Mouse (Mus musculus) small intestine, adult 2 months (tissue): ENCODE results near the gene Litaf. TPM values are rescaled to one million over a fixed set of nuclear protein-coding genes. Genes with fewer than 3 reads are reported as not detected.
A peak's percentile ranks its signal among the peaks of the same experiment; 100 is the strongest.
"Not testable (repeated sequence)": the region's sequence is repeated elsewhere in the genome, so short reads cannot be mapped to it uniquely, and the experiment has no call there.

ENCODE experiments used
- H3K27ac ChIP-seq: fragments of 200-500 bp; 2 replicates; pipeline ENCODE4 v1.5.1; 2012; ENCODE audit warnings: low read depth, low read length, control low read depth, inconsistent platforms; ENCODE audit not compliant: insufficient read depth
- H3K27me3 ChIP-seq: fragments of 200-500 bp; 2 replicates; pipeline ENCODE4 v1.6.1; 2012; ENCODE audit warnings: mild to moderate bottlenecking, moderate library complexity, low read length, inconsistent platforms; ENCODE audit not compliant: control insufficient read depth, insufficient read depth
- H3K36me3 ChIP-seq: fragments of 200-500 bp; 2 replicates; pipeline ENCODE4 v1.6.1; 2012; ENCODE audit warnings: mild to moderate bottlenecking, low read length, control low read depth, inconsistent platforms; ENCODE audit not compliant: control insufficient read depth, insufficient read depth
- H3K4me1 ChIP-seq: fragments of 200-500 bp; 2 replicates; pipeline ENCODE4 v1.6.1; 2012; ENCODE audit warnings: low read length, inconsistent platforms, mixed read lengths; ENCODE audit not compliant: control insufficient read depth, insufficient read depth, insufficient read length
- H3K4me3 ChIP-seq: fragments of 200-500 bp; 2 replicates; pipeline ENCODE4 v1.5.1; 2012; ENCODE audit warnings: low read depth, mild to moderate bottlenecking, control low read depth, inconsistent platforms, low read length, moderate library complexity
- CTCF ChIP-seq: fragments of 200-500 bp; IDR thresholded peaks from 2 replicates; pipeline ENCODE4 v1.5.1; 2012; ENCODE audit warnings: low read depth, mild to moderate bottlenecking, control low read depth, inconsistent platforms, low read length, moderate library complexity, mixed read lengths; ENCODE audit not compliant: insufficient replicate concordance, insufficient read length; ENCODE audit errors: extremely low read depth
- POLR2A ChIP-seq: fragments of 200-500 bp; IDR thresholded peaks from 2 replicates; pipeline ENCODE4 v1.6.1; 2012; ENCODE audit warnings: low read depth, mild to moderate bottlenecking, control low read depth, inconsistent platforms, low read length, moderate library complexity
- WGBS: fragments of 180-500 bp; shearing (Covaris S2); methylation state at CpG from one replicate; pipeline ENCODE4 v1.1.7; 2018; 5-methylcytosine and 5-hydroxymethylcytosine counted together
- polyA plus RNA-seq: library from polyadenylated mRNA; depleted of rRNA; stranded (reverse); fragments of >200 nt; gene quantifications from 2 replicates; pipeline ENCODE4 v1.2.3, GENCODE M21; 2012

Litaf gene
- polyA plus RNA-seq, 1 experiment = 497 TPM

DNA sequence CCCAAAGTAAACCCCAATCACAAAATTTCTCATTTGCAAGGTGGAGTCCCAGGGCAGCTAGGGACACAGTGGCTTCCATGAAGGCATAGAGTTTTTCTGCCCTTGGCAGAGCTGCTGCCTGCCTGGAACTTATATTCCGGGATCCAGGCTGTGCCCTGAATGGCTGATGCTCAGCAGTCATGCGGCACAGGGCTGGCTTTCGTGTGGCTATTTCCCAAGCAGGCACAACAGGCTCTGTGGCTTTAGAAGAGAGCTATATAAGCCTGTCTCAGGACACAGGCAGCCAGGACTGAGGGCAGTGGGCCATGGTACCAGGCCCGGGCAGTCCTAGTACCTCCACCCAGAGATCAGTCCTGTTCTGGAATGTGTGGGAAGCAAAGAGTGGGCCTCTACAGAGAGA, 97.7 kb downstream of the Litaf start:
- no peak overlapping the region for H3K4me3 ChIP-seq
- peaks cover 31% of the 10 kb centered on the region for H3K36me3 ChIP-seq
- H3K27me3 ChIP-seq = no peaks in the 10 kb centered on the region
- peaks cover 9% of the 10 kb centered on the region for H3K4me1 ChIP-seq
- TF ChIP-seq POLR2A (no peak), CTCF (no peak)
- 84% methylated on average over 4 of the region's 4 CpGs for WGBS
- 0 out of 2 replicates have a peak overlapping the region, but pooled peaks have one; percentile 21 for H3K27ac ChIP-seq

GRCm38 (mm10) chr16:10967756-10968155, 98.2 kb downstream of the Litaf start:
- no peak overlapping the region for H3K27ac ChIP-seq
- H3K4me1 ChIP-seq = peaks cover 9% of the 10 kb centered on the region
- H3K27me3 ChIP-seq = no peaks in the 10 kb centered on the region
- WGBS = 83% methylated on average over 7 of the region's 7 CpGs
- no peak overlapping the region for H3K4me3 ChIP-seq
- H3K36me3 ChIP-seq = peaks cover 33% of the 10 kb centered on the region
- TF ChIP-seq POLR2A (no peak), CTCF (no peak)

GRCm38 (mm10) chr16:10967013-10967412, 98.9 kb downstream of the Litaf start:
- Histone ChIP-seq H3K27me3 (no peaks in the 10 kb centered on the region), H3K27ac (no peak overlapping the region), H3K4me3 (no peak overlapping the region), H3K4me1 (peaks cover 4% of the 10 kb centered on the region), H3K36me3 (peaks cover 39% of the 10 kb centered on the region)
- 77% methylated on average over 6 of the region's 6 CpGs for WGBS
- TF ChIP-seq POLR2A (no peak), CTCF (no peak)

- H3K27ac ChIP-seq = no peak overlapping the region
- no peaks in the 10 kb centered on the region for H3K27me3 ChIP-seq
- peaks cover under 1% of the 10 kb centered on the region for H3K4me1 ChIP-seq
- no peak overlapping the region for H3K4me3 ChIP-seq
- WGBS = 76% methylated on average over 2 of the region's 2 CpGs
- H3K36me3 ChIP-seq = peaks cover 57% of the 10 kb centered on the region
- TF ChIP-seq POLR2A (no peak), CTCF (no peak)
These were observed 100.9 kb downstream of the Litaf start for GRCm38 (mm10) chr16:10965034-10965433.

DNA sequence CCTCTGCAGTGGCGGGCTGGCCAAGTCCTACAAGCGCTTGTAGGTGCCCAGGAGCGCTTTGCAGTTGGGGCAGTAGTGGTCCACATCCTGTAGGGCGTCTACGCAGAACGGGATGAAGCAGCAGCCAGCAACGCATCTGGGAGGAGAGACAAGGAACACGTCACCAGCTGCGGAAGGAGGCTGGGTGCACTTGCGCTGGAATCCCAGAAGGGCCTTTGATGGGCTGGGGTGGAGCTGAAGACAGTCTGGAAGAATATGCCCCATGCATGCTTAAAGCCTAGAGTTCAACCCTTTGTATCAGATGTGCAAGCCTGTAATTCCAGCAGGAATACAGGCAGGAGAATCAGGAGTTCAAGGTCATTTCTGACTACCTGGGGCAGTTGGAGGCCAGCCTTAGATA, 105.0 kb downstream of the Litaf start:
- H3K4me1 ChIP-seq = no peaks in the 10 kb centered on the region
- TF ChIP-seq POLR2A (no peak), CTCF (no peak)
- no peaks in the 10 kb centered on the region for H3K27me3 ChIP-seq
- WGBS = 92% methylated on average over 10 of the region's 10 CpGs
- H3K27ac ChIP-seq = no peak overlapping the region
- H3K36me3 ChIP-seq = peaks cover 62% of the 10 kb centered on the region
- H3K4me3 ChIP-seq = no peak overlapping the region

DNA sequence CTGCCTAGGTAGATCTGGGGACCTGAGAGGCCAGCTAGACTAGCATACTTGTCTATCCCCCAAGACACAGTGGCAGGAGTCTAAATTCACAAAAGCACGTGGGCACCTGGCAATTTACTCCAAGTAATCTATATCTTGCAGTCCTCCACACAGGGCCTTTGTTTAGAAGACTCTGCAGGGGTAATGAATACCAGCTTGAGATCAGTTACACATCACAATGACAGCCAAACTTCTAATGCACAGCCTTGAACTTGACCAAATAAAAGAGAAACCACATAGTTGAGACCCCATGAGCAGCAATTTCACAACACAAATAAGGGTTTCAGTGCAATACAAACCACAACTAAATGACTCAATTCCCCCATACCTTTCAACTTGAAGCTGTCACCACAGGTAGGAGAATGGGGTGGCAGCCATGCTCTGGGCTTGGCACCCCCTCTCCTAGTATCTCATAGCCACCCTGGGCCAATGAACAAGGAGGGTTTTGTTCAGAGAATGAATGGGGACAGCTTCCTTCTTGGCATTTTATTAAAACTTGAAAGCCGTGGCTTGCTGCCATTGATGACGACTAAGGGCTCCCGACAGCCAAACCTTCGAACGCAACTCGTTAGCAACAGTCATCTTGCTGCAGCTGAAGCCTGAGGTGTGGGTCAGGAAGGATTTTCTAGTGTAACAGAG, 107.1 kb downstream of the Litaf start:
- WGBS = 62% methylated on average over 7 of the region's 7 CpGs
- no peak overlapping the region for H3K27ac ChIP-seq
- no peaks in the 10 kb centered on the region for H3K27me3 ChIP-seq
- TF ChIP-seq POLR2A = no peak
- no peak for TF ChIP-seq CTCF
- H3K4me3 ChIP-seq = no peak overlapping the region
- H3K4me1 ChIP-seq = no peaks in the 10 kb centered on the region
- H3K36me3 ChIP-seq = peaks cover 49% of the 10 kb centered on the region

DNA sequence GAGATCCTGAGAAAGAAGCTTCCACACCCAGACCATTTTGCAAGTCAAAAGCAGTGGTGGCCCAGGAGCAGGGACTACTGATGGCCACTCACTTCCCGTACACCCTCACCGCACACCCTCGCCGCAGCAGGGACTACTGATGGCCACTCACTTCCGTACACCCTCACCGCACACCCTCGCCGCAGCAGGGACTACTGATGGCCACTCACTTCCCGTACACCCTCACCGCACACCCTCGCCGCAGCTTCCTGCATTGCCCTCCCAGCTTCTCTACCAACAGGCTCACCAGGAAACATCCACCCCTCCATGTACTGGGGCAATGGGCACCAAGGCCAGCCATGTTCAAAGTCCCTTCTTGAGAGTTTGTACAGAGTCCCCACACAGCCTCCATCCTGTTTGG, 107.7 kb downstream of the Litaf start:
- H3K4me3 ChIP-seq, H3K27ac ChIP-seq, H3K4me1 ChIP-seq, H3K27me3 ChIP-seq: not testable (repeated sequence)
- WGBS = 88% methylated on average over 12 of the region's 12 CpGs
- peaks cover 44% of the 10 kb centered on the region for H3K36me3 ChIP-seq

- Histone ChIP-seq H3K4me3 (no peak overlapping the region), H3K4me1 (peaks cover 6% of the 10 kb centered on the region), H3K36me3 (peaks cover 40% of the 10 kb centered on the region), H3K27me3 (no peaks in the 10 kb centered on the region), H3K27ac (no peak overlapping the region)
- TF ChIP-seq CTCF = no peak
- WGBS = 77% methylated on average over 3 of the region's 3 CpGs
These were observed 108.2 kb downstream of the Litaf start for GRCm38 (mm10) chr16:10957794-10958193.
